Mouse (Mus musculus): ENCODE measurements around the gene Zmiz1. TPM values are rescaled to one million over a fixed set of nuclear protein-coding genes. Genes with fewer than 3 reads are reported as not detected.

Zmiz1 gene
- polyA plus RNA-seq, 1 experiment from 2014 or later: 57.0 TPM

- Histone ChIP-seq H3K9ac (ENCODE audit: low read depth, low read length) (no peak overlapping the region), H3K9me3 (ENCODE audit: control insufficient read depth, low read length) (no peaks in the 10 kb centered on the region), H3K36me3 (ENCODE audit: control insufficient read depth, insufficient read depth, low read length) (no peaks in the 10 kb centered on the region), H3K4me1 (replicated peaks; ENCODE audit: control insufficient read depth, insufficient read depth, low read length) (peaks cover 34% of the 10 kb centered on the region), H3K4me2 (replicated peaks; ENCODE audit: low read depth, low read length) (no peak overlapping the region), H3K27ac (ENCODE audit: low read depth, low read length) (0 out of 2 replicates have a peak overlapping the region, but pooled peaks have one; percentile 7), H3K27me3 (ENCODE audit: control insufficient read depth, insufficient read depth, low read length) (no peaks in the 10 kb centered on the region), H3K4me3 (ENCODE audit: low read depth, low read length) (no peak overlapping the region)
- ATAC-seq (ENCODE audit: low FRiP score) (no peak), DNase-seq (ENCODE audit: low spot score) (no peak)
- 85% methylated on average over 10 of the region's 10 CpGs for WGBS
These were observed 9.1 kb downstream of the Zmiz1 start for GRCm38 (mm10) chr14:25467911-25468668.

- Histone ChIP-seq H3K27me3 (ENCODE audit: control insufficient read depth, insufficient read depth, low read length) (no peaks in the 10 kb centered on the region), H3K4me1 (replicated peaks; ENCODE audit: control insufficient read depth, insufficient read depth, low read length) (peaks cover 25% of the 10 kb centered on the region), H3K9me3 (ENCODE audit: control insufficient read depth, low read length) (no peaks in the 10 kb centered on the region), H3K27ac (ENCODE audit: low read depth, low read length) (0 out of 2 replicates have a peak overlapping the region, but pooled peaks have one; percentile 7), H3K4me2 (replicated peaks; ENCODE audit: low read depth, low read length) (no peak overlapping the region), H3K36me3 (ENCODE audit: control insufficient read depth, insufficient read depth, low read length) (no peaks in the 10 kb centered on the region), H3K9ac (ENCODE audit: low read depth, low read length) (no peak overlapping the region), H3K4me3 (ENCODE audit: low read depth, low read length) (no peak overlapping the region)
- ATAC-seq (ENCODE audit: low FRiP score) (no peak), DNase-seq (ENCODE audit: low spot score) (no peak)
- WGBS: 78% methylated on average over 7 of the region's 7 CpGs
These were observed 10.0 kb downstream of the Zmiz1 start for GRCm38 (mm10) chr14:25468891-25469529.

GRCm38 (mm10) chr14:25470224-25470805, 11.3 kb downstream of the Zmiz1 start:
- 79% methylated on average over 7 of the region's 7 CpGs for WGBS
- DNase-seq (ENCODE audit: low spot score) (no peak), ATAC-seq (ENCODE audit: low FRiP score) (no peak)
- no peaks in the 10 kb centered on the region for H3K27me3 ChIP-seq (ENCODE audit: control insufficient read depth, insufficient read depth, low read length)
- H3K9ac ChIP-seq (ENCODE audit: low read depth, low read length): no peak overlapping the region
- H3K4me1 ChIP-seq (replicated peaks; ENCODE audit: control insufficient read depth, insufficient read depth, low read length): peaks cover 17% of the 10 kb centered on the region
- no peak overlapping the region for H3K4me2 ChIP-seq (replicated peaks; ENCODE audit: low read depth, low read length)
- H3K9me3 ChIP-seq (ENCODE audit: control insufficient read depth, low read length): no peaks in the 10 kb centered on the region
- H3K27ac ChIP-seq (ENCODE audit: low read depth, low read length): no peak overlapping the region
- H3K36me3 ChIP-seq (ENCODE audit: control insufficient read depth, insufficient read depth, low read length): no peaks in the 10 kb centered on the region
- H3K4me3 ChIP-seq (ENCODE audit: low read depth, low read length): no peak overlapping the region

GRCm38 (mm10) chr14:25471035-25471434, 12.1 kb downstream of the Zmiz1 start:
- Histone ChIP-seq H3K4me1 (replicated peaks; ENCODE audit: control insufficient read depth, insufficient read depth, low read length) (peaks cover 17% of the 10 kb centered on the region), H3K9me3 (ENCODE audit: control insufficient read depth, low read length) (no peaks in the 10 kb centered on the region), H3K4me2 (replicated peaks; ENCODE audit: low read depth, low read length) (no peak overlapping the region), H3K27ac (ENCODE audit: low read depth, low read length) (no peak overlapping the region), H3K36me3 (ENCODE audit: control insufficient read depth, insufficient read depth, low read length) (no peaks in the 10 kb centered on the region), H3K9ac (ENCODE audit: low read depth, low read length) (no peak overlapping the region), H3K4me3 (ENCODE audit: low read depth, low read length) (no peak overlapping the region), H3K27me3 (ENCODE audit: control insufficient read depth, insufficient read depth, low read length) (no peaks in the 10 kb centered on the region)
- 58% methylated on average over 2 of the region's 2 CpGs for WGBS
- no peak for DNase-seq (ENCODE audit: low spot score)
- ATAC-seq (ENCODE audit: low FRiP score): no peak

GRCm38 (mm10) chr14:25472096-25472861, 13.3 kb downstream of the Zmiz1 start:
- H3K36me3 ChIP-seq (ENCODE audit: control insufficient read depth, insufficient read depth, low read length): no peaks in the 10 kb centered on the region
- H3K9me3 ChIP-seq (ENCODE audit: control insufficient read depth, low read length): no peaks in the 10 kb centered on the region
- no peak for ATAC-seq (ENCODE audit: low FRiP score)
- no peaks in the 10 kb centered on the region for H3K27me3 ChIP-seq (ENCODE audit: control insufficient read depth, insufficient read depth, low read length)
- no peak for DNase-seq (ENCODE audit: low spot score)
- H3K4me1 ChIP-seq (replicated peaks; ENCODE audit: control insufficient read depth, insufficient read depth, low read length): peaks cover 18% of the 10 kb centered on the region
- H3K27ac ChIP-seq (ENCODE audit: low read depth, low read length): 0 out of 2 replicates have a peak overlapping the region, but pooled peaks have one; percentile 20
- no peak overlapping the region for H3K4me3 ChIP-seq (ENCODE audit: low read depth, low read length)
- 83% methylated on average over 6 of the region's 6 CpGs for WGBS
- no peak overlapping the region for H3K4me2 ChIP-seq (replicated peaks; ENCODE audit: low read depth, low read length)
- H3K9ac ChIP-seq (ENCODE audit: low read depth, low read length): no peak overlapping the region

GRCm38 (mm10) chr14:25472981-25473649, 14.1 kb downstream of the Zmiz1 start:
- peaks cover 20% of the 10 kb centered on the region for H3K4me1 ChIP-seq (replicated peaks; ENCODE audit: control insufficient read depth, insufficient read depth, low read length)
- WGBS: 63% methylated on average over 6 of the region's 6 CpGs
- no peak overlapping the region for H3K4me3 ChIP-seq (ENCODE audit: low read depth, low read length)
- H3K27ac ChIP-seq (ENCODE audit: low read depth, low read length): peak overlapping the region; percentile 49; the same call in 1 of the 2 replicates
- no peak for ATAC-seq (ENCODE audit: low FRiP score)
- no peaks in the 10 kb centered on the region for H3K36me3 ChIP-seq (ENCODE audit: control insufficient read depth, insufficient read depth, low read length)
- DNase-seq (ENCODE audit: low spot score): no peak
- no peaks in the 10 kb centered on the region for H3K9me3 ChIP-seq (ENCODE audit: control insufficient read depth, low read length)
- 0 out of 2 replicates have a peak overlapping the region, but pooled peaks have one; percentile 32 for H3K9ac ChIP-seq (ENCODE audit: low read depth, low read length)
- H3K4me2 ChIP-seq (replicated peaks; ENCODE audit: low read depth, low read length): no peak overlapping the region
- H3K27me3 ChIP-seq (ENCODE audit: control insufficient read depth, insufficient read depth, low read length): no peaks in the 10 kb centered on the region

GRCm38 (mm10) chr14:25474017-25474416, 15.0 kb downstream of the Zmiz1 start:
- Histone ChIP-seq H3K36me3 (ENCODE audit: control insufficient read depth, insufficient read depth, low read length) (no peaks in the 10 kb centered on the region), H3K4me2 (replicated peaks; ENCODE audit: low read depth, low read length) (no peak overlapping the region), H3K4me3 (ENCODE audit: low read depth, low read length) (no peak overlapping the region), H3K4me1 (replicated peaks; ENCODE audit: control insufficient read depth, insufficient read depth, low read length) (peaks cover 20% of the 10 kb centered on the region), H3K9me3 (ENCODE audit: control insufficient read depth, low read length) (no peaks in the 10 kb centered on the region), H3K27me3 (ENCODE audit: control insufficient read depth, insufficient read depth, low read length) (no peaks in the 10 kb centered on the region), H3K9ac (ENCODE audit: low read depth, low read length) (no peak overlapping the region), H3K27ac (ENCODE audit: low read depth, low read length) (no peak overlapping the region)
- WGBS: 61% methylated on average over 5 of the region's 5 CpGs
- ATAC-seq (ENCODE audit: low FRiP score): no peak
- no peak for DNase-seq (ENCODE audit: low spot score)

- 69% methylated on average over 6 of the region's 6 CpGs for WGBS
- Histone ChIP-seq H3K4me1 (replicated peaks; ENCODE audit: control insufficient read depth, insufficient read depth, low read length) (peaks cover 21% of the 10 kb centered on the region), H3K9me3 (ENCODE audit: control insufficient read depth, low read length) (no peaks in the 10 kb centered on the region), H3K4me2 (replicated peaks; ENCODE audit: low read depth, low read length) (no peak overlapping the region), H3K4me3 (ENCODE audit: low read depth, low read length) (no peak overlapping the region), H3K27ac (ENCODE audit: low read depth, low read length) (no peak overlapping the region), H3K27me3 (ENCODE audit: control insufficient read depth, insufficient read depth, low read length) (no peaks in the 10 kb centered on the region), H3K36me3 (ENCODE audit: control insufficient read depth, insufficient read depth, low read length) (no peaks in the 10 kb centered on the region), H3K9ac (ENCODE audit: low read depth, low read length) (no peak overlapping the region)
- DNase-seq (ENCODE audit: low spot score) (no peak), ATAC-seq (ENCODE audit: low FRiP score) (no peak)
These were observed 15.7 kb downstream of the Zmiz1 start for GRCm38 (mm10) chr14:25474732-25475131.

Data from hindbrain, embryonic 11.5 days (tissue).